9 mouse cellular contexts compared by ENCODE assay signal in the genomic region with DNA sequence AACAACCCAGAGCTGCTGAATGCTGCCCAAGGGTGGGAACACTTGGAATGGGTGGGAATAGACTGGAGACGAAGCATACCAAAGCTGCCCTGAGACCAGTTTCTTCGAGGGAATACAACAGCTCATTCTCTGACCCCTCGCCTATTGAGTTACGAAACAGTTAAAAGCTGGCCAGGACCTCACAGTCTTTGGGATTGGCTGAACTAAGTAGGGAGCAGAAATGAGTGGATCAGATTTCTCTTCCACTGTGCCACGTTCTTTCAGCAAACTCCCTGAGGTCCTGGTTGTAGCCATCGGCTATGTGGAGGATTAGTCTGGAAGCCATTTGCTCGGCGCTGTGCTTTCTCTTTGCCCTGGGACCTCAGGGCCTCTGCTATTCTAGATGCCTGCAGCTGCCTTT. TPM values are rescaled to one million over a fixed set of nuclear protein-coding genes. Genes with fewer than 3 reads are reported as not detected.
DNase-seq lines count a peak whose midpoint lies in the region; ATAC-seq and TF ChIP-seq lines count a peak whose summit lies in the region.
"Had no signal": no experiment of that assay in that cellular context is flagged by ENCODE, and none has a peak within 500 bp of the region (broad histone marks: within the 10 kb centered on the region; RNA-seq: fewer than 3 reads in every experiment).

No protein-coding gene starts in this region.

- WGBS in intestine, embryonic 16.5 days = 22% methylated on average over 8 of the region's 8 CpGs
- WGBS in neural tube, embryonic 13.5 days = 34% methylated on average over 8 of the region's 8 CpGs

- H3K9ac ChIP-seq in intestine, embryonic 16.5 days (ENCODE audit: low read depth, low read length) = no peak overlapping the region
- no peak overlapping the region for H3K9ac ChIP-seq in neural tube, embryonic 13.5 days

- peak; percentile 30 for DNase-seq in urinary bladder, postnatal 14 days (ENCODE audit: low spot score)
- no peak for DNase-seq in urinary bladder, adult 2 months (ENCODE audit: low spot score)
- DNase-seq in gastrocnemius, adult 2 months = peak; percentile 71
- no peak for DNase-seq in right cerebral cortex, postnatal 10 days (ENCODE audit: low spot score in 2 of 2)
- no peak for DNase-seq in thymus, postnatal 0 days (ENCODE audit: low spot score)
- no peak for DNase-seq in frontal cortex, adult 2 months (ENCODE audit: extremely low spot score in 1 of 2, low spot score in 1 of 2)

- H3K27ac ChIP-seq in gastrocnemius, adult 2 months = peak overlapping the region; percentile 90
- H3K27ac ChIP-seq in intestine, embryonic 16.5 days (ENCODE audit: low read length) = peak overlapping the region; percentile 71
- peak overlapping the region; percentile 57 for H3K27ac ChIP-seq in neural tube, embryonic 13.5 days (replicated peaks)

- peak; percentile 55 for ATAC-seq in intestine, embryonic 16.5 days
- no peak; the same call in 1 of the 2 replicates for ATAC-seq in neural tube, embryonic 13.5 days (ENCODE audit: low read depth)

- H3K4me1 ChIP-seq in intestine, embryonic 16.5 days (ENCODE audit: control insufficient read depth, insufficient read depth, low read length) = peaks cover 14% of the 10 kb centered on the region; the same call in 1 of the 2 replicates
- H3K4me1 ChIP-seq in neural tube, embryonic 13.5 days (replicated peaks) = peaks cover 32% of the 10 kb centered on the region

- H3K4me3 ChIP-seq in gastrocnemius, adult 2 months = peak overlapping the region; percentile 61
- H3K4me3 ChIP-seq in intestine, embryonic 16.5 days (ENCODE audit: low read length) = no peak overlapping the region
- no peak overlapping the region for H3K4me3 ChIP-seq in neural tube, embryonic 13.5 days
- H3K4me3 ChIP-seq: megakaryocyte, embryonic 14.5 days had no signal

- H3K27me3 ChIP-seq in intestine, embryonic 16.5 days (replicated peaks; ENCODE audit: control insufficient read depth, insufficient read depth, low read length) = no peaks in the 10 kb centered on the region
- H3K27me3 ChIP-seq in neural tube, embryonic 13.5 days = no peaks in the 10 kb centered on the region

- TF ChIP-seq CTCF in gastrocnemius, adult 2 months (IDR thresholded peaks at IDR 0.05) = no peak

- H3K9me3 ChIP-seq in intestine, embryonic 16.5 days (ENCODE audit: control insufficient read depth, low read length) = no peaks in the 10 kb centered on the region
- no peaks in the 10 kb centered on the region for H3K9me3 ChIP-seq in neural tube, embryonic 13.5 days
- H3K9me3 ChIP-seq: megakaryocyte, embryonic 14.5 days had no signal

- peak overlapping the region; percentile 24; the same call in 1 of the 2 replicates for H3K4me2 ChIP-seq in intestine, embryonic 16.5 days (ENCODE audit: low read depth, low read length)
- no peak overlapping the region for H3K4me2 ChIP-seq in neural tube, embryonic 13.5 days

- intact Hi-C loops in gastrocnemius, adult 2 months (cut with DNase I) = no loop called here

- no peaks in the 10 kb centered on the region for H3K36me3 ChIP-seq in intestine, embryonic 16.5 days (ENCODE audit: control insufficient read depth, insufficient read depth, low read length)
- no peaks in the 10 kb centered on the region for H3K36me3 ChIP-seq in neural tube, embryonic 13.5 days

RNA-seq across cellular contexts. Expression of a gene that starts 9.2 kb away (rescaled TPM):
- 389 and 506 TPM in 2 replicates for polyA plus RNA-seq in urinary bladder, adult 2 months (2012; rRNA removed)
- 100 to 1,000 TPM; 273 to 325 TPM for total RNA-seq in gastrocnemius, adult 2 months (2021)
- 397 and 409 TPM in 2 replicates for polyA plus RNA-seq in intestine, embryonic 16.5 days (2015; fragmentation: Nextera tagmentation; extraction: Ambion mirVana)
- 475 and 521 TPM in 2 replicates for polyA plus RNA-seq in neural tube, embryonic 13.5 days (2015; fragmentation: Nextera tagmentation; extraction: Ambion mirVana)
- polyA plus RNA-seq in thymus, postnatal 0 days (2015; fragmentation: Nextera tagmentation; extraction: Ambion mirVana) = 159 and 162 TPM in 2 replicates
- 231 and 248 TPM in 2 replicates for polyA plus RNA-seq in frontal cortex, adult 2 months (2012; rRNA removed)

Comparison
In these comparisons a context has a peak if more than half of its experiments do, and no peak if none do; other contexts are left out.
1. DNase-seq: peak in urinary bladder, postnatal 14 days (single experiment) and gastrocnemius, adult 2 months (single experiment); none in urinary bladder, adult 2 months (single experiment), right cerebral cortex, postnatal 10 days (0 of 2), thymus, postnatal 0 days (single experiment) and frontal cortex, adult 2 months (0 of 2).
2. Peak in every context shown above with its lines, with median percentiles within 50 percentile points of each other: H3K27ac ChIP-seq.